Mouse (Mus musculus) skeletal muscle tissue, adult 2 months (tissue): Measurements from ENCODE around the gene Atf7ip.

Experiments used
- DNase-seq: peaks from one replicate; pipeline ENCODE4 v3.0.0-alpha.2; 2012; ENCODE audit warnings: low read depth, low spot score

The Atf7ip gene

DNA sequence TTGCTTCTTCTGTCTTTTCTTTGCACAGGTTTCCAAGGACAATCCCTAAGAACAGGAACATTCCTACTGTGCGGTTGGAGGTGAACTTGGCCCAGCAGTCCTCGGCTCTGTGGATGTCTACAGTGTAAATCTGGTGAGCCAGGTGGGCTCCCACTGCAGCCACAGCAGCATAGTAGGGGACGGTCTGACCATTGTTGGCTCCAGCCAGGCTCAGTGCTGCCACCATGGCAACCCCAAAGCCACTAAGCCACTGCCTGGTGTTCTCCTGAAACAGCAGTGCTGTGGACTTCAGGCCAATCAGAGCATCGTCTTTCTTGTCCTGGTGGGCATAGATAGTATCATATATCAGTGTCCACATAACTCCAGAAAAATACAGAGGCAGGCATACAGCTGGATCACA is 19.8 kb upstream of the Atf7ip start:
- no peak for DNase-seq

DNA sequence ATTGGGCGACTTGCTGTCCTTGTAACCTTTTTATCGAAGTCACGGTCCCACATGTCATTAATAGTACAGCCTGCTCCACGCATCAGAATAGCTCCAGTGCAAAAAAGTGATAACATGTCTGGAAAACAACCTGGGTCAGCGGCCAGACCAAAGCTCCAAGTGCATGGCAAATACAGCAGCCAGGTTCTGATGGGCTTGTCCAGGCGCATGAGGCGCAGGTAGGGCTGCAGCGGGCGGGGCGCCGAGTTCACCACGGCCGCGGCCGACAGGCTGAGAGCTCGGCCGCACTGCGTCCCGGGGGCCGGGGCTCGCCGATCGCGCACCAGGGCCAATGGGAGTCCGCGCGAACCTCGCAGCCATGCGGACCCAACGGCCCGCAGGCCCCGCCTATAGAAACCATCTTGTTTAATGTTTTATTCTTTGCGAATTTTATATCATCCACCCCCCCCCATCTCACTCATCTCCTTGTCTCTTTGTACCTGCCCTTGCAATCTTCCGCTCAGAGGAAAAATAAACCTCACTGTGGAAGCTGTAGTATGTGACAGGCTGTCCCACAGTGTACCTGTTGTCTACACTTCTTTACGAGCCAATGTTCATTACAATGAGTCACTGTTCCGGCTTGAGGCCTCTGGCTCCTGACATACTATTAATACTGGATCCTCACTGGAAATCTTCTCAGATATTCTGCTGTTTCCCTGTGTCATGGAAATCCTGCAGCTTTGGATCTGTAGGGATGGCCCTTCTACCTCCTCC is 19.0 kb upstream of the Atf7ip start:
- no peak for DNase-seq

DNA sequence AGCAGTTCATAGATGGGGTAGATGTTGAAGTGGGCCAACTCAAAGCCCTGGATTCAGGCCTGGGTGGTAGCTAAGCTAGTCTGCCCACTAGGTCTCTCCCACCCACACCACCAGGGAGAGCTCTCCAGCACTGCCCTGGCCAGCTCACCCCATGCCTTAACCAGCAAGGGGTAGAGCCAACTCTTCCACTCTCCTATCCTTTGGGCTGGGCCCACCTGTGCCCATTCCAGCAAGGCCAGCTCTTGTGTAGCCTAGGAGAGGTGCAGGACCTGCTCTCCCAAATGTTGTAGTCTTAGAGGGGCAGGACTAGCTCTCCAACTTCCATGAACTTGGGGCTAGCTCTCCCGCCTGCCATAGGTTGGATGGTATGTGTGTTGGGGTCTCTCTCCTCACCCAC is 18.4 kb upstream of the Atf7ip start:
- DNase-seq: no peak

DNA sequence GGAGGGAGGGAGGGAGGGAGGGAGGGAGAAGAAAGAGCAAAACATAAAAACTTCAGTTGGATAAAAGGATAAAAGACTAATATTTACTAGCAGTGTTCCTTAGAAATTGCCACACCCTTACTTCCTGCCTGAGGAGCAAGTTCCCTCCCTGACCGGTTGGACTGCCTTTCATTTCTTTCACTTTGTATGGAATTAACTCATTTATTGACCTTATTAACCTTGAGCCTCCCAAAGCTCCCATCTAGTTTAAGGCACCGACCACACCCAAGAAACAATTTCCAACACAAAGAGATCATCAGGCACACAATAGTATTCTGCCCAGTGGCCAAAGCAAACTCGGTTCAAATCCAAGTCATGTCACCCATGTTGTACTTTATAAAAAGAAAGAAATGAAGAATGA is 16.1 kb upstream of the Atf7ip start:
- no peak for DNase-seq

DNA sequence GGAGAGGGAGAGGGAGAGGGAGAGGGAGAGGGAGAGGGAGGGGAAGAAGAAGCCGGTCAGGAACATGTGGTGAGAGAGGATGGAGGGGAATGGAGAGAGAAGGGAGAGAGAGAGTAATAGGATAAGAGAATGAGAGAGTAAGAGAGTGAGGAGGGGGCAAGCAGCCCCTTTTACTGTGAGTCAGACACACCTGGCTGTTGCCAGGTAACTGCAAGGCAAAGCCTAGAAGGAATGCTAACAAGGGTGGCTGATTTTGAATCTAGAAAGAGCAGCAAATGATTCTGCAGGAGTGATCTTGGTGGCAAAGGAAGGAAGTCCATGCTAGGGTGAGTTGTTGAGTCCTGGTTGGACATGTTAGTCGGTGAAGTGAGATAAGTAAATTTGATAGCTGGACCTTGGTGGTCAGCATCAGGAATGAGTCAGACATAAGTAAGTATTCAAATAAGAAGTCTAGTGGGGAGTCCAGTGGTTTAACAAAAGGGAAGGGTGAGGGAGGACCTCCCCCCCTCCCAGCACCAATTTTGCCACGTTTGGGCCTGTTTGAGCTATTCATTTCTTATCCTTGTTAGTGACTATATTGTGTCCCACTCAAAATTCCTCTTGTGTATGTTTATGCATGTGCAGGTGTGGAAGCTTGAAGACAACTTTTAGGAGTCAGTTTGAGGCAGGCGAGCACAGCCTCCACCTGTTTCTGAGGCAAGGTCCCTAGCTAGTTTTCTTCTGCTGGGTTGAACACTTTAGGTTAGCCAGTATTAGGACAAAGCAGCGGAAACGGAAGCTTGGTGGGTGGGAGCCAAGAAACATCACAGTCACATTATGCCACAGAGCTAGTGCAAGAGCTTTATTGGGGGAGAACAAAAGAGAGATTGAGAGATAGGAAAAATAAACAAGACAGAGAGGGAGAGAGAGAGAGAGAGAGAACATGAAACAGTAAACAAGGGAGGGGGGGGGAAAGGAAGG is 15.2 kb upstream of the Atf7ip start:
- no peak for DNase-seq

DNA sequence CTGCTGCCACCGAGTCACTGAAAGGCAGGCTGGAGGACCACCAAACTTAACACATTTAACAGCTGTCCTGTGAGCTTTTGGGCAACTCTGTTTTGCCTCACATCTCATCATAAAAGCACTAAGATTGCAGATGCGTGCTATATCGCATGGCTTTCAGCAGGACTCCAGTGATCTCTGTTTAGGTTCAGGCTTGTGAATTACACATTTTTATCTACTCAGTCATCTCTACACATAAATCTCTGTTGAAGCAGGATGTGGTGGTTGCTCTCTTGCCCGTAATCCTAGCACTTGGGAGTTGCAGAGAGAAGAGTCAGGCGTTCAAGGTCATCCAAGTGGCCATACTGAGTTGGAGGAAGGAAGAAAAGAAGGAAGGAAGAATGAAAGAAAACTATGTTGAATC is 14.3 kb upstream of the Atf7ip start:
- DNase-seq: no peak

DNA sequence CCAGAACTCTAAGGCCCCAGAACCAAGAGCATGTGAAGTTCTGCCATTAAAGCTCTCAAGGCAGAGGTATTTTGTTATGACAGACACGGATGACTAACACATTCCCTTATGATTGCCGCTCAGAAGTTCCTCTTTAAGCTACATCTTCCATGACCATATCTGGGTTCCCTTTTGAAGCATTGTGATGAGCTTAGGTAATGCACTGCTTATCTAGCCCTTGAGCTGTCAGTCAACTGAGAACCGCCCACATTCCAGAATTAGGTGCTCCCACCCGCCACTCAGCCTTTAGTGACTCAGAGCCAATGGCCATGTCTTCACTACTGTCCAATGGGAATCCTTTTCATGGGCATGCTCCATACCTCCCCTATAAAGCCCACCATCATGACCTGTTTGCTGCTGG is 13.7 kb upstream of the Atf7ip start:
- no peak for DNase-seq

DNA sequence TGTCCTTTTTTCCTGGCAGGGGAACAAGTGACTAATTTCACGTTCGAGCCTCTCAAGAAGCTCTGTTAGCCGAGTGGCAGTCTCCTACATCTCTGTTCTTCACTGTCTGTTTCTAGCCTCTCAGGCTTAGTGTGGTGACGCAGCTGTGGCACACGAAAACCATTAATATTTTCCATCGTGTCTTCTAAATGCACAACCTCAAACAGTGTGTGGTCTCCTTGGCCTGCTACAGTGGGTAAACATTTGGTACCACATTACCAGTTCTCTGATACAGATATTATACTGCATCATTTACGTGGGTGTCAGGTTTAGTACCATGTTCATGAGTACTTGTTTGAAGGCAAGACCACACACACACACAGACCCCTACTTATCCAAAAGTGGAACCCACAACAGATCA is 12.5 kb upstream of the Atf7ip start:
- DNase-seq: no peak

DNA sequence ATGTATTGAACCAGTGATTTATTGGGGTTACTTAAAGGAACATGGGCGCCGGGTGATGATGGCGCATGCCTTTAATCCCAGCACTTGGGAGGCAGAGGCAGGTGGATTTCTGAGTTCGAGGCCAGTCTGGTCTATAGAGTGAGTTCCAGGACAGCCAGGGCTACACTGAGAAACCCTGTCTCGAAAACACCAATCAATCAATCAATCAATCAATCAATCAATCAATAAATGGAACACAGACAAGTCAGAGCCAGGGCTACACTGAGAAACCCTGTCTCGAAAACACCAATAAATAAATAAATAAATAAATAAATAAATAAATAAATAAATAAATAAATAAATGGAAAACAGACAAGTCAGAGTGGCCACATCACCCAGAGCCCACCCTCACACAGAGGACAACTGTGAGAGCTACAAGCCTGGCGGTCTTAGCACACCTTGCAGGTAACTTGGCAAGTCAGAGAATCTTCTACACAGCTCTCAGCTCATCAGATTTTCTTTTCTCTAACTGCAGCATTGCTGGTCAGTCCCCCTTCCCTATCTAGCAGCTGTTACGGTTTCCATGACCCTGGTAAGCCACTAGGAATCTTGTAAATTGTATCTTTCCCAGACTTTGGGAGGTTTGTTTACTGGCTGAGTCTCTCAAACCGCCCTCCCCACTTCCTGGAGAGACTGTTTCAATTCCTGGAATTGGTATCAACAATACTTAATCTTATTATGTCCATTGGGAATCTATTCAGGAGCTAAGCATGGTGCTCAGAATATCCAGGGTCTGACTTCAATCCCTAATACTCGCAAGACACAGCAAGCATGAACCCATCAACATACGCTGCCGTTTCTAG is 11.8 kb upstream of the Atf7ip start:
- DNase-seq: no peak

DNA sequence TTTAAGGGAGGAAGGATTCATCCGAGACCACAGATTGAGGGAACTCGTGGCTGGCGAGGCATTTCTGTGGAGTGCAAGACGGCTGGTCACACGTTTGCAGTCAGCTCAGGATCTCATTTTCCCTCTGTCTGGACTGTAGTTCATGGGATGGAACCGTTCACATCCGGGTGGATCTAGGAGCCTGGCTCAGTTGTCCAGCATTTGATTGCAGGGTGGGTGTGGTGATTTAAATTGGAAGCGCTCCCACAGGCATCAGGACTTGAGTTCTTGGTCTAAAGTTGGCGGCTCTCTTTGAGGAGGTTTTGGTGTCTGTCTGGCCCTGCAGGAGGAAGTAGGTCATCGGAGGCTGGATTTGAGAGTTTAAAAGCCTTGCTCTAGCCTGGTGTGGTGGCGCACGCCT is 10.9 kb upstream of the Atf7ip start:
- DNase-seq: no peak

DNA sequence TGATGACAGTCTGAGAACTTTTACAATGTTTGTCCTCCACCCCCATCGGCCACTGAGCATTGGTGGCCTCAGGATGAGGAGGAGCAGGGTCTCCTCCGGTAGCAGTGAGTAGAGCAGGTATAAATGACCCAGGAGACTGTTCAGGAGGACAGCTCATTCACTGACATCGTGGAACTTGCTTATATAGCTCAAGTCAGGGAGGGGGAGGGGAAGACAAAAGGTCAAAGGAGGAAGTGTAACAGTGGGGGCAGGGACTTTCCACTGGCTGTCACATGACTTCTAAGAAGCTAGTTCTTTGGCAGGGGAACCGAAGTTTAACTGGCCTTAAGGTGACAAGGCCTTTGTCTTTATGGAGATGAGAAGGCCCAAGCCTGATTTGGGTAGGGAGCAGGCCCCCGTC is 8.2 kb upstream of the Atf7ip start:
- DNase-seq: peak; percentile 65

DNA sequence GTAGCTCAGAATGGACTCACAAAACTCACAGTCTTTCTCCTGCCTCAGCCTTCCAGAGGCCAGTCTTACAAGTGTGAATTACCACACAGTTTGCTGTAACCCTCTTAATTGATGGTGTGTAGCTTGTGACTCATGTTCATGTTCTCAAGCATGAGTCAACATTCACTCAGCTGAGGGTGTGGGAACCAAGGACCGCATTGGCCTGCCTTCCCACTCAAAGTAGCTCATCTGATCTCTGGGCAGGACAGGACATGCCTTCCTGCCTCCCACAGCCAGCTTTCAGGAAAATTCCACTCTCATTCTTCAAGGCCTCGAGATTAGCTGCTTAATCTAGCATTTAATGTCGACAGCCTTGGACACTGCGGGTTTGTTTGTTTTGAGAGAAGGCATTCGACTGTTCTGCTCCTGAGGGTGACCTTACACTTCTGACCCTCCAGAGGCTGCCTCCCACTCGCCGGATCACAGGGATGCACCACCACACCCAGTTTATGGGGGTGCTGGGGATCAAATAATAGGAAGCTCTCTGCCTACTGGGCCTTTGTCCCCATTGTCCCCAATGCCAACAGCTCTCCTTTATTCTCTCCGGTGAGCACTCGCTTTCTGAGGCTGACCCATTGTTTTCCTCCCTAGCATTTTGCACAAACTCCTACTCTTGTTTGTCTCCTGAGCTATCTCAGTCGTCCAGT is 6.5 kb upstream of the Atf7ip start:
- no peak for DNase-seq

DNA sequence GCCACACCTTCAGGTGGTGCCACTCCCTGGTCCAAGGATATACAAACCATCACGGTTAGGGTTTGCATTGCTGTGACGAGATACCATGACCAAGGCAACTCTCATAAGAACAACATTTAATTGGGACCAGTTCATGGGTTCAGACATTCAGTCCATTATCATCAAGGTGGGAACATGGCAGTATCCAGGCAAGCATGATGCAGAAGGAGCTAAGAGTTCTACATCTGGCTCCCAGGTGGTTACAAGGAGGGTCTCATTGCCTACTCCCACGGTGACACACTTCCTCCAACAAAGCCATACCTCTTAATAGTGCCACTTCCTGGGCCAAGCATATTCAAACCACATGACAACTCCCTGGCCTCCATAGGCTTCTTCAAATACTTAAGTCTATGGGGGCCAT is 2.7 kb downstream of the Atf7ip start:
- DNase-seq: no peak

DNA sequence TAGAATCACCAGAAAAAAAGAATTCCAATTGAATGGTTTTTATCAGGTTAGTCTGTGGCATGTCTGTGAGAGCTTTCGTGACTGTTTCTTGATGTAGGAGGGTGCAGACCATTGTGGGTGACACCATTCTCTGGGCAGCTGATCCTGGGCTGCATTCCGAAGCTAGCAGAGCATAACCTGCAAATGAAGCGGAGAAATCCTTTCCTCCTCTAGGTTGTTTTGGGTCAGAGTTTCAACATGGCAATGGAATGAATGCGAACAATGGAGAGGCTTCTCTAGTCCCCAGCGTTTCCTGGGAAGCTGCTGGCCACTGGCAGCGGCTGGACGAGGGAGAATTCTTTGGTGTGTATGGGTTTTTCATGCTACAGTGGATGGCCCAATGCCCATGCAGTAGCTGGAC is 5.0 kb downstream of the Atf7ip start:
- DNase-seq: no peak

DNA sequence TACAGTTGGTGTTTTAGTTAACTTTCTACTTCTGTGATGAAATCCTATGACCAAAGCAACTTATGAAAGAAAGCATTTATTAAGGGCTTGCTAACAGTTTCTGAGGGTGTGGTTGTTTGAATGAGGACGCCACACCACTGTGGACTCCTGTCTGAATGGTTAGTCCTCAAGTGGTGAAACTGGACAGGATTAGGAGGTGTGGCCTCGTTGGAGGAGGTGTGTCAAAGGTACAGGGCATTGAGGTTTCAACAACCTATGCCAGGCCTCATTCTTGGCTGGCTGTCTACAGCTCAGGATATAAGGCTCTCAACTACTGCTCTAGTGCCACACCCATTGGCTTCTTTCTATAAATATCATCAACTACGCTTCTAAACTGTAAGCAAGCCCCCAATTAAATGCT is 6.4 kb downstream of the Atf7ip start:
- no peak for DNase-seq

DNA sequence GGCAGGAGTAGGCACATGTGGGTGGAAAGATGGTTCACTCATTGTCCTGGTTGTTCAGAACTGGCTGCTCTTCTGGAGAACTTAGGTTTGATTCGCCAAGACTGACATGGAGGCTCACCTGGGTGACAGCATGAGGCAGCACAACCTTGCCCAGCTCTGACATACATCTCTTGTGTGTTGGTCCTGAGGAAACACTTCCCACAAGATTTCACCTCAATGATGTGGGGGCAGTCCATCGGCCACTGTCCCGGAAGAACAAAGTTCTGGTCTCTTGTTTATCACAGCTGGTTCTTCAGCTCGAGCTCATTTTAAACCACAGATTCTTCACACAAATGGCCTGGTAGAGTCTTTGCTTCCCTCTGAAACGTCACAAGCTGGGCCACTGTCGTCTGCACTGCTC is 10.7 kb downstream of the Atf7ip start:
- DNase-seq: no peak

DNA sequence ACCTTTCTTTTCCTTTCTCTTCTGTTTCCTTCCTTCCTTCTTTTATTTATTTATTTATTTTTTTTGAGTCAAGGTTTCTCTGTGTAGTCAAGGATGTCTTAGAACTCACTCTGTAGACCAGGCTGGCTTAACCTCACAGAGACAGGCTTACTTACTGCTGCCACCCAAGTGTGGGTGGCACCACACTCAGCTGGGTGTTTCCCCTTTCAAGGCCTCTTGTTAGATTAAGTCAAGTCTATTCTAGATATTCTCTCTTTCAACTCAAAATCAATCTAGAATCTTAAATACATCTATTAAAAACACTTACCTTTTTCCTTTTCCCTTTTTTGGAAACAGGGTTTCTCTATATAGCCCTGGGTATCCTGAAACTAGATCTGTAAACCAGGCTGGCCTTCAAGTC is 11.3 kb downstream of the Atf7ip start:
- DNase-seq: no peak

DNA sequence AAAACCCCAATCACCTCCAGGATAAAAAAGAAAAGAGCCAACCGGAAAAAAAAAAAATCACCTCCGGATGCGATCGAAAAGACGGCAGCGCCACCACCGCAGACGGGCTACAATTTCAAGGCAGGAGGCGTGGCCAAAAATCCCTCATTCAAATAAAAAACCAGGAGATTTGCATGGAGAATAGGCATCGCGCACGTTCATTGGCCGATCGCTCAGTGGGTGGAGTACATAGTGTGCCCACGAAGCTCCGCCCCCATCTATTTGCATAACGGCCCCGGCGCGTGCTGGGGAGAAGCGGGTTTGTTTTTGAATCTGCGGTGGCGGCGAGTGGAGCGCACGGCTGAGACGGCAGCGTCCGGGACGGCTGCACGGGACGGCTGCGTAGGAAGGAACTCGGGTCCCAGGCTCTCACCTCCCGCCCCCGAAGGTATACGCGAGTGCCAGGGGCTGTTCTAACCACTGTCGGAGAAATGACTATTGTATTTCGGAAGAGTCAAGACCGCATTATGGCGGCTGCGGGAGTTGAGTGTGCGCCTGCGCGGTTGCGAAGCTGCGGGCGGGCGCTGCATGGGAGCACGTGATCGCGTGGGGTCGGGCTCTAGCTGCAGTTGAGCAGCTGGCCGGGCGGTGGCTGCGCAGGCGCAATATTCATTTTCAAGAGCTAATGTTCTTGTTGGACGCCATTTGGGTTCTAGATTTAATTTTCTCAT is 12.7 kb downstream of the Atf7ip start:
- peak; percentile 98 for DNase-seq

DNA sequence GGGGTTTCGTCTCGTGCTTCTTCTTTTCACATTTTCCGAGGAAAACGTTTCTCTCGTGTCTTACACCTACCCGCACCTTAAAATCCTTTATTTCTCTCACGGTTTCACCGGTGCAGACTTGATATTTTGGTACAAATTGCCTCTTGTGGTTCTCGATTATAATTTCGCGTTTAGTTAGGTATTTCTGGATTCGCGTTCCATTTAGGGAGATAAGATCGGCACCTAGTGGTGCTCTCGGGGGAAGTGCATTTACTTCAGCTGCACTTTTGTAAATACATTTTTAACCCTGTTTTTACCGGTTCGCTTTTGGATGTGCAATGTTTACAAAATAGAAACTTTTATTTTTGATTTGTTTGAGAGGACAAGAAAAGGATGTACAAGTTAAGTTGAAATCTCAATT is 13.3 kb downstream of the Atf7ip start:
- DNase-seq: no peak

DNA sequence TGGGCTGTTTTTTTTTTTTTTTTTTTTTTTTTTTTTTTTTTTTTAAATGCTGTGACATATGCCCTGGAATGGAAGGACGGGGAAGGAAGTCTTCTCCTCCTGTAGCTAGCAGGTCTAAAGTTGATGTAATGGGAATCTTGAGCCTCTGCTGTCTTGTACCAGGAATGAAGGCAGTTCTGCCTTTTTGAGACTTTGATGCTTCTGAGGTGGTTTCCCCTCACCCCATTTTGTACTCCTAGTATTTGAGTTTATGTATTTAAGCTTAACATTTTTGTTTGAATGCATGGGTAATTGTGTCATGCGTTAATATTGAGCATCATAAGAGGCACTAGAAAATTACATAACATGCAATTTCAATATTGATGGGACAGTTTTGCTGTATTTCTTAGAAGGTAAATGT is 14.4 kb downstream of the Atf7ip start:
- DNase-seq: no peak

DNA sequence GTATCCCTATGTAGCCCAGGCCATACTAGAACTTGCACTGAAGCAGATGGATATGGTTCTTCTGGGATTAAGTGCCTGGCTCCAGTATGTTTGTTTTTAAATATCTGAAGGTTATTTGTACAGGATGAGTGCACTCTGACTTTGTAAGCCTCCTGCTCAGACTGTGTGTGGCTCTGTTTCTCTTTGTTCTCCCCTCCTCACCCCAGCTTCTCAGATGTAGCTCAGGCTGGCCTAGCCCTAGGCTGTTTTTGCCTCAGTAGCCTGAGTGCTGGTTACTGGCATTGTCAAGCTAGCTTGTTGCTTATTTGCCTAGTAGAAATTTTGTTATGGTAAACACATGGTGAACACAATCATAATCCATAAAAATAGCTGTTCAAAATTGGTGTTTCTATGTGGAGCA is 15.7 kb downstream of the Atf7ip start:
- DNase-seq: no peak
